Mouse (Mus musculus): ENCODE data around the gene Nhsl1. TPM values are rescaled to one million over a fixed set of nuclear protein-coding genes. Genes with fewer than 3 reads are reported as not detected.
A peak's percentile ranks its signal among the peaks of the same experiment; 100 is the strongest.

Gene Nhsl1
- polyA plus RNA-seq, 1 experiment from 2014 or later: 14.9 TPM

DNA sequence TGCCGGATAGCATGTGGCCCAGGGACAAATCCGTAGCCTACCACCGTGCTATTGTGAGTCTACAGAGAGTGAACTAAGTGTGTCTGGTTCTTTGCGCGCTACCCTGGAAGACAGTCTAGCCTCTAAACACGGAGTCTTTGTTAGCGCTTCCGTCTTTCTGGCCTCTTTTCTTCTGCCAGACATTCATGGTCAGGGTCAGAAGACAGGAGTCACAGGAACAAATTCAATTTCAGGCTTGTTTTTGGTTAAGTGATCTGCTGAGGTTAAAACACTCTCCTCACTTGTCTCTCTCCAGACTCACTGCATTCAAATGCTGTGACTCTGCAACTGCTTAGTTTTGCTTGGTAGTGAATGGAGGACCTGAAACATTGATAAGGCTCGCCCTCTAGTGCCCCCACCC is 15.9 kb downstream of the Nhsl1 start:
- peaks cover 2% of the 10 kb centered on the region; the same call in 1 of the 2 replicates for H3K4me1 ChIP-seq (ENCODE audit: control insufficient read depth, insufficient read depth, low read length)
- H3K27me3 ChIP-seq (replicated peaks; ENCODE audit: control insufficient read depth, insufficient read depth, low read length): no peaks in the 10 kb centered on the region
- WGBS: 81% methylated on average over 9 of the region's 9 CpGs
- H3K9me3 ChIP-seq (ENCODE audit: control insufficient read depth, low read length): no peaks in the 10 kb centered on the region
- H3K36me3 ChIP-seq (ENCODE audit: control insufficient read depth, insufficient read depth, low read length): no peaks in the 10 kb centered on the region
- no peak overlapping the region for H3K9ac ChIP-seq (ENCODE audit: low read depth, low read length)
- no peak overlapping the region for H3K27ac ChIP-seq (replicated peaks; ENCODE audit: low read depth, low read length)
- ATAC-seq (ENCODE audit: low read depth) (no peak), DNase-seq (ENCODE audit: low spot score) (no peak)
- no peak overlapping the region for H3K4me2 ChIP-seq (ENCODE audit: low read depth, low read length)
- H3K4me3 ChIP-seq (ENCODE audit: low read depth, low read length): no peak overlapping the region

DNA sequence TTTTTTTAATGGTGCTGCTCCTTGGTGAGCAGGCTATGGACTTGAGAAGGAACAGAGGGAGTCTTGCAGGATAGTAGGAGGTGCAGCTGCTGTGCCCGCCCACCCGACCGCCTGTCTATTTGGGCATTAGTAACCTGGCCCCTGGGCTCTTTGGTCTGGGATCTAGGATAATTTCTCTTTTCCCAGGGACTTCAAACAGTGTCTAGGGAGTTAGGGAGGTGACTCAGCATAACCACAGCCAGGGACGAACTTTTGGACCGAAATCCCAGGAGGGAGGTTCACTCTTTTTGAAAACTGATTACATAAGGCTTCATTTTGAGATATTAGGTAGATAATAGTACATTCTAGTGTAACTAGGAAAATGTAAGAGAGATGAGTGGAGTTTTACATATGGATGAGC is 18.9 kb downstream of the Nhsl1 start:
- no peak overlapping the region for H3K4me2 ChIP-seq (ENCODE audit: low read depth, low read length)
- peaks cover 10% of the 10 kb centered on the region; the same call in 1 of the 2 replicates for H3K4me1 ChIP-seq (ENCODE audit: control insufficient read depth, insufficient read depth, low read length)
- no peak for ATAC-seq (ENCODE audit: low read depth)
- H3K27ac ChIP-seq (replicated peaks; ENCODE audit: low read depth, low read length): no peak overlapping the region
- H3K4me3 ChIP-seq (ENCODE audit: low read depth, low read length): no peak overlapping the region
- H3K27me3 ChIP-seq (replicated peaks; ENCODE audit: control insufficient read depth, insufficient read depth, low read length): no peaks in the 10 kb centered on the region
- WGBS: 88% methylated on average over 5 of the region's 5 CpGs
- H3K9me3 ChIP-seq (ENCODE audit: control insufficient read depth, low read length): no peaks in the 10 kb centered on the region
- no peak overlapping the region for H3K9ac ChIP-seq (ENCODE audit: low read depth, low read length)
- DNase-seq (ENCODE audit: low spot score): no peak
- H3K36me3 ChIP-seq (ENCODE audit: control insufficient read depth, insufficient read depth, low read length): no peaks in the 10 kb centered on the region

DNA sequence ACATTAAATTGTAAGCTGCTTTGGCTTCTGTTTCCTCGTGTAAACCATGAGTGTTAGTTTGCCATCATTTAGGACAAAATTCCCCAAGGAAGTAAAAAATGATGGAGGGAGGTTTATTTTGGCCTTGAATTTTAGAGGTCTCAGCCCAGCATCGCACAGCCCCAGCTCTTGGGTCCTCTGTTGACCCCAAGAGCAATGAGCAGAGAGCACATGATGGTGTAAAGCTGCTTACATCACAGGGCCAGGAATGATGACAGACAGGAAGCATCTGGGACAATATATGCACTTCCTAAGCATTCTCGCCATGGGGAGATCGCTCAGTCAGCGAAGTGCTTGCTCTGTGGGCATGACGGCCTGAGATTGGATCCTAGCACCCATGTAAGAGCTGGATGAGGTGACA is 20.6 kb downstream of the Nhsl1 start:
- Histone ChIP-seq H3K4me2 (ENCODE audit: low read depth, low read length) (no peak overlapping the region), H3K9ac (ENCODE audit: low read depth, low read length) (no peak overlapping the region), H3K9me3 (ENCODE audit: control insufficient read depth, low read length) (no peaks in the 10 kb centered on the region), H3K27ac (replicated peaks; ENCODE audit: low read depth, low read length) (no peak overlapping the region), H3K36me3 (ENCODE audit: control insufficient read depth, insufficient read depth, low read length) (no peaks in the 10 kb centered on the region), H3K4me3 (ENCODE audit: low read depth, low read length) (no peak overlapping the region), H3K4me1 (ENCODE audit: control insufficient read depth, insufficient read depth, low read length) (peaks cover 10% of the 10 kb centered on the region; the same call in 1 of the 2 replicates), H3K27me3 (replicated peaks; ENCODE audit: control insufficient read depth, insufficient read depth, low read length) (no peaks in the 10 kb centered on the region)
- ATAC-seq (ENCODE audit: low read depth) (no peak), DNase-seq (ENCODE audit: low spot score) (no peak)
- WGBS: 83% methylated on average over 6 of the region's 6 CpGs

DNA sequence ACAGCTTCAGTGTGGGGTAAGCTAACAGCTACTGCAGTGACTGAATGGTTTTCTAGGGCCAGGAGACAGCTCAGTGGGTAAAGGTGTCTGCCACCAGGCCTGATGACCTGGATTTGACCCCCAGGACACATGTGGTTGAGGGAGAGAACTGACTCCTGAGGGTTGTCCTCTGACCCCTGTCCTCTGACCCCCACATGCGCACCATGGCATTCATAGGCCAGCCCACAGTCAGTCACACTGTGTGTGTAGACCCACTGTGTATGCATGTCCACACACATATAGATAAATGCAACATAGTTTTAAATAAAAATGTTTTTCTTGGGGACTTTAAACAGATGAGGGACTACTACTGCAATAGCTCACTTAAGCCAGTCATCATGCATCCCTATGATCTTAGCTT is 22.1 kb downstream of the Nhsl1 start:
- WGBS: 94% methylated on average over 1 of the region's 1 CpGs

DNA sequence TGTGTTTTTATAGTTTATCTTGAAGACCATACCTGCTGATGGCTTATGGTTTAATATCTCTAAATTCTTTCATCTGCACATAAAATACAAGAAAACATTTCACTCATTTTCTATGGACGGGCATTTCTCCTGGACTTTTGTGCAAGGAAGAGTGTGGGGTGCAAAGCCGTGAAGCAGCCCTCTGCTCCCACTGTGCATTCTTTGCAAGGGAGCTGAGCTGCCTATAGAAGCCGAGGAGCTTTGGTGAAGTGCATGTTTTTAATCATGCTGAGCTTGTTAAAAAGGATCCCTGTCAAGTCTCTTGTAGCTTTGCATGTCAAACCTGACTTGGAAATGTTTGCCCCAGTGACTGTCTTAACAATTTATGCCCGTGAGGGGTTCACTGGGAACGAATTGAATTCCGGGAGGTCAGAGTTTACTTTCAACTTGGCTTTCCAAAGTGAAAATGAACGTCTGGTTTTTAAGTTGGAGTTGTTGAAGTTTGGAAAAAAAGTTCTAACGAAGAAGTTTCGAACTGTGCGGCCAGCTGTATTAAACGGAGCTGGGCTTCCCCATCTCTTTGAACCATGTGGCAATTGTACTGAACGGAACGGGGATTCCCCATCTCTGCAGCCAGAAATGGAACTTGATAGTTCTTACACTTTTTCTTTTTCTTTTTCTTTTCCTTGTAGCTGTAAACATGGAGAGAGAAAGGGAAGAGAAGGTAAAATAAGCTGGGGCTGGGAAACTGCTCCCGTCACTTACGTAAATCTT is 22.8 kb downstream of the Nhsl1 start:
- Histone ChIP-seq H3K27ac (replicated peaks; ENCODE audit: low read depth, low read length) (peak overlapping the region; percentile 42), H3K36me3 (ENCODE audit: control insufficient read depth, insufficient read depth, low read length) (no peaks in the 10 kb centered on the region), H3K9ac (ENCODE audit: low read depth, low read length) (peak overlapping the region; percentile 5; the same call in 1 of the 2 replicates), H3K4me1 (ENCODE audit: control insufficient read depth, insufficient read depth, low read length) (peaks cover 10% of the 10 kb centered on the region; the same call in 1 of the 2 replicates), H3K4me3 (ENCODE audit: low read depth, low read length) (peak overlapping the region; percentile 3), H3K9me3 (ENCODE audit: control insufficient read depth, low read length) (no peaks in the 10 kb centered on the region), H3K27me3 (replicated peaks; ENCODE audit: control insufficient read depth, insufficient read depth, low read length) (no peaks in the 10 kb centered on the region), H3K4me2 (ENCODE audit: low read depth, low read length) (peak overlapping the region; percentile 44)
- ATAC-seq (ENCODE audit: low read depth) (peak; percentile 70; the same call in 1 of the 2 replicates), DNase-seq (ENCODE audit: low spot score) (peak; percentile 80)
- WGBS: 21% methylated on average over 15 of the region's 15 CpGs

More for the DNA sequence above, 22.1 kb downstream of the Nhsl1 start:
- Histone ChIP-seq H3K36me3 (ENCODE audit: control insufficient read depth, insufficient read depth, low read length) (no peaks in the 10 kb centered on the region), H3K4me1 (ENCODE audit: control insufficient read depth, insufficient read depth, low read length) (peaks cover 10% of the 10 kb centered on the region; the same call in 1 of the 2 replicates), H3K27ac (replicated peaks; ENCODE audit: low read depth, low read length) (no peak overlapping the region), H3K4me3 (ENCODE audit: low read depth, low read length) (no peak overlapping the region), H3K9ac (ENCODE audit: low read depth, low read length) (no peak overlapping the region), H3K27me3 (replicated peaks; ENCODE audit: control insufficient read depth, insufficient read depth, low read length) (no peaks in the 10 kb centered on the region), H3K9me3 (ENCODE audit: control insufficient read depth, low read length) (no peaks in the 10 kb centered on the region), H3K4me2 (ENCODE audit: low read depth, low read length) (no peak overlapping the region)
- ATAC-seq (ENCODE audit: low read depth) (no peak), DNase-seq (ENCODE audit: low spot score) (no peak)

DNA sequence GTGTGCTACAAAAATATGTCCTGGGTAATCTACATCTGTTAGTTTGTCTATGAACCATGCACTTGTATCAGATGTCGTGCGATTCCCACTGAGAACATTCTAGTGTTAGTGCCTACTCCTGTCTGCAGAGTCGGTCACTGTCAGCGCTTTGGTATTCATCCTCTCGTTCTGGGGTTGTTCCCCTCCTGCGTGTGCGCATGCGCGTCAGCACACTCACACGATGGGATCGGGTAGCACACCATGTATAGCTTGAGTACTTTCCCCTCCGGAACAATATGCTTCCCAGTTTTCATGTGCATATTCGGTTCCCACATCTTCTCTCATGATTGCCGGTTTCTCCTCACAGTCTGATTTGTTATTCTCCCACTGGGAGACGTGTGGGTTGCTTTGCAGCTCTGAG is 28.4 kb downstream of the Nhsl1 start:
- H3K9me3 ChIP-seq (ENCODE audit: control insufficient read depth, low read length): no peaks in the 10 kb centered on the region
- WGBS: 90% methylated on average over 15 of the region's 15 CpGs
- no peaks in the 10 kb centered on the region for H3K36me3 ChIP-seq (ENCODE audit: control insufficient read depth, insufficient read depth, low read length)
- no peaks in the 10 kb centered on the region for H3K27me3 ChIP-seq (replicated peaks; ENCODE audit: control insufficient read depth, insufficient read depth, low read length)
- no peak overlapping the region for H3K4me2 ChIP-seq (ENCODE audit: low read depth, low read length)
- no peak overlapping the region for H3K9ac ChIP-seq (ENCODE audit: low read depth, low read length)
- ATAC-seq (ENCODE audit: low read depth): no peak
- no peak overlapping the region for H3K4me3 ChIP-seq (ENCODE audit: low read depth, low read length)
- 0 out of 2 replicates have a peak, but pooled peaks cover 1% of the 10 kb centered on the region for H3K4me1 ChIP-seq (ENCODE audit: control insufficient read depth, insufficient read depth, low read length)
- no peak overlapping the region for H3K27ac ChIP-seq (replicated peaks; ENCODE audit: low read depth, low read length)
- DNase-seq (ENCODE audit: low spot score): no peak

DNA sequence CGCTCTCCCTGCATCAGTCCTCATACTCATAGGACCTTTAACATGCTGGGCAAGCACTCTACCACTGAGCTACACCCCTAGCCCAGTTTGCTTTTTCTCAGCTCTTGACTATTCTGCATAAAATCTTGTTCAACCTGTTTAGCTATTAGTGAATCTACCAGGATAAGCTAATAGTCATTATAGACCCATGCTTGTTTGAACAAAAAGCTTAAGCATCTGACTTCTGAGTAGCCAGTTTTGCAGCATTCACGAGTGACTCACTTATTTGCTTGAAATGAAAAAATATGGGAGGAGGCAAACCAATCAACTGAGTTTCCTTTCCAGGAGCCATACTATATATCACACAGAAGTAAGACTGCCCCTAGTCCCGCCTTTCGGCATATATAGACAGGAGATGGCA is 32.0 kb downstream of the Nhsl1 start:
- 83% methylated on average over 4 of the region's 4 CpGs for WGBS
- ATAC-seq (ENCODE audit: low read depth) (no peak), DNase-seq (ENCODE audit: low spot score) (peak; percentile 56)
- no peak overlapping the region for H3K4me2 ChIP-seq (ENCODE audit: low read depth, low read length)
- no peak overlapping the region for H3K27ac ChIP-seq (replicated peaks; ENCODE audit: low read depth, low read length)
- no peak overlapping the region for H3K4me3 ChIP-seq (ENCODE audit: low read depth, low read length)
- no peaks in the 10 kb centered on the region for H3K36me3 ChIP-seq (ENCODE audit: control insufficient read depth, insufficient read depth, low read length)
- H3K4me1 ChIP-seq (ENCODE audit: control insufficient read depth, insufficient read depth, low read length): no peaks in the 10 kb centered on the region
- no peaks in the 10 kb centered on the region for H3K9me3 ChIP-seq (ENCODE audit: control insufficient read depth, low read length)
- no peaks in the 10 kb centered on the region for H3K27me3 ChIP-seq (replicated peaks; ENCODE audit: control insufficient read depth, insufficient read depth, low read length)
- no peak overlapping the region for H3K9ac ChIP-seq (ENCODE audit: low read depth, low read length)

DNA sequence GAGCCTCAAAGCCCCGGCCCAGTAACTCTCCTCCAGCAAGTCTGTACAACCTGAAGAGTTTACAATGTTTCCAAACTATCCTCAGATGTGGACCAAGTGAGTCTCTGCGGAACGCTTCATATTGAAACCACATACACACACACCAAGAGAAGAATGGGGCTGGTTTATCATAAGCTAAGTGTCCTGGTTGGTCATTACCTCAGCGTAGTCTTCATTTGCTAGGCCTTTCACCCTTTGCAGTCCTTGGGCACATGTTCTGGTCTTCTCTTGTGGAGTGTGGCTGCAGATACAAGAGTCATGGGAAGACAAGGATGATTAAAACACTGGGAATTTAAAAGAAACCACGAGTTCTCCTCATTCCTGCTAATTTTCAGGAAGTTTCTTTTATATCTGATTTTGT is 34.2 kb downstream of the Nhsl1 start:
- Histone ChIP-seq H3K4me2 (ENCODE audit: low read depth, low read length) (no peak overlapping the region), H3K36me3 (ENCODE audit: control insufficient read depth, insufficient read depth, low read length) (no peaks in the 10 kb centered on the region), H3K4me3 (ENCODE audit: low read depth, low read length) (no peak overlapping the region), H3K4me1 (ENCODE audit: control insufficient read depth, insufficient read depth, low read length) (no peaks in the 10 kb centered on the region), H3K27ac (replicated peaks; ENCODE audit: low read depth, low read length) (no peak overlapping the region), H3K9ac (ENCODE audit: low read depth, low read length) (no peak overlapping the region), H3K9me3 (ENCODE audit: control insufficient read depth, low read length) (no peaks in the 10 kb centered on the region), H3K27me3 (replicated peaks; ENCODE audit: control insufficient read depth, insufficient read depth, low read length) (no peaks in the 10 kb centered on the region)
- ATAC-seq (ENCODE audit: low read depth) (no peak), DNase-seq (ENCODE audit: low spot score) (no peak)
- 85% methylated on average over 5 of the region's 5 CpGs for WGBS

DNA sequence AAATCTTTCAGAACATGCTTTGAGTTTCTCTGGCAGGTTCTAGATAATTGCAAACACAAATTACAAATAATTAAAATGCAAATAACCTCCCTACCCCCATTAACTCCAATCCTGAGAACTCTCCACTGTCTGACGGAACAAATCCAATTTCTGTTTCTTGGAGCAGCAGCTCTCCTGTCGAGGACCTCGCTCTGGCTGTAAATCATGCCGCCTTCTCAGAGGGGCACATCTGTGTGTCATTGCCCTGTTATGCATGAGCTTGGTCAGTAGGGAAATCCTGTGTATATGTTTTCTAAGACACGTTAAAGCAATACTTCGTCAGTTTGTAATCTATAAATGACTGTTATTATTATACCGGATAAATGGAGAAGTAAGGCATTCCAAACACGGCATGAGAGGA is 35.3 kb downstream of the Nhsl1 start:
- no peak for DNase-seq (ENCODE audit: low spot score)
- H3K27ac ChIP-seq (replicated peaks; ENCODE audit: low read depth, low read length): no peak overlapping the region
- no peak for ATAC-seq (ENCODE audit: low read depth)
- no peak overlapping the region for H3K9ac ChIP-seq (ENCODE audit: low read depth, low read length)
- no peaks in the 10 kb centered on the region for H3K27me3 ChIP-seq (replicated peaks; ENCODE audit: control insufficient read depth, insufficient read depth, low read length)
- H3K4me2 ChIP-seq (ENCODE audit: low read depth, low read length): no peak overlapping the region
- no peaks in the 10 kb centered on the region for H3K4me1 ChIP-seq (ENCODE audit: control insufficient read depth, insufficient read depth, low read length)
- no peaks in the 10 kb centered on the region for H3K9me3 ChIP-seq (ENCODE audit: control insufficient read depth, low read length)
- WGBS: 71% methylated on average over 8 of the region's 8 CpGs
- H3K4me3 ChIP-seq (ENCODE audit: low read depth, low read length): no peak overlapping the region
- H3K36me3 ChIP-seq (ENCODE audit: control insufficient read depth, insufficient read depth, low read length): no peaks in the 10 kb centered on the region
